Mouse (Mus musculus) liver, embryonic 14.5 days (tissue): Measurements from ENCODE around the gene Acads.

Experiments
- CTCF ChIP-seq: IDR thresholded peaks from 2 replicates; pipeline ENCODE4 v1.5.1; 2016; ENCODE audit warnings: antibody characterized with exemption, low read depth, control low read depth
- EP300 ChIP-seq: IDR thresholded peaks from 2 replicates; pipeline ENCODE4 v1.6.1; 2016; ENCODE audit warnings: antibody characterized with exemption, low read depth

- TF ChIP-seq CTCF (no peak), EP300 (no peak)
Observed at GRCm38 (mm10) chr5:115113244-115113643, 5.9 kb downstream of the Acads start.
